Mouse (Mus musculus) right cerebral cortex, postnatal 14 days (tissue): ENCODE measurements around the gene Vmn1r227.

ENCODE experiments used
- DNase-seq: peaks from one replicate; pipeline ENCODE4 v3.0.0; 2022

Gene Vmn1r227

GRCm38 (mm10) chr17:20729543-20729942, at the start of gene Vmn1r227:
Vmn1r227 (plus strand) TSS chr17:20729843.
- no peak for DNase-seq

- no peak for DNase-seq
These were observed 47.1 kb upstream of the Vmn1r227 start, which contains the start of gene Vmn1r226 for GRCm38 (mm10) chr17:20682543-20682942. Vmn1r226 (plus strand) TSS chr17:20682843.

DNA sequence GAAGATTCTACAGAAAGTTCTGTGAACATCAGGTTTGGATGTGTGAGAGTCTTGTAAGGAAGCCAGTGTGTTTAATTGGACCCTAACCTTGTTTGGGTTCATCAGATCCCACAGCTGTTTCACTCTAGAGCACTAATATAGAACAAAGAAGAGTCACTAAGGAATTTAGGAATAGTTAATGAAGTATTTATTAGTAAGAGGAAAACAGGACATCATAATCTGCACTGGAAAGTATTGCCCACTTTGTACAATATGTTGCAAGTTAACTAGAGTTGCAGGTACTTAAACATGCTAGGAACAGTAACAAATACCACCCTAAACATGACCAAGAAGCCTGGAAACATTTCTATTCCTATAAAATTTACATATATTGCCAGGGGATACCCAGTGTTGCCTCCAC, 56.4 kb downstream of the Vmn1r227 start, which contains the start of gene Vmn1r228:
TSS of gene Vmn1r228 (minus strand) at position 101 of the 400 bp plus-strand sequence.
- no peak for DNase-seq
